Mouse (Mus musculus) frontal cortex, postnatal 14 days (tissue): ENCODE data around the gene Serinc5.
"Not testable (repeated sequence)": the region's sequence is repeated elsewhere in the genome, so short reads cannot be mapped to it uniquely, and the experiment has no call there.

ENCODE experiments used
- DNase-seq, 2 experiments: peaks; one replicate each; pipeline ENCODE4 v3.0.0; 2022; ENCODE audit warnings: low spot score in 2 of 2

The Serinc5 gene

GRCm38 (mm10) chr13:92665008-92665407 lies 54.1 kb downstream of the Serinc5 start:
- no peak for DNase-seq

GRCm38 (mm10) chr13:92668214-92668985 lies 57.5 kb downstream of the Serinc5 start:
- no peak for DNase-seq

GRCm38 (mm10) chr13:92671727-92672126 lies 60.8 kb downstream of the Serinc5 start:
- DNase-seq = no peak

- no peak for DNase-seq
Observed at GRCm38 (mm10) chr13:92674676-92675075, 63.8 kb downstream of the Serinc5 start.

- no peak for DNase-seq
Observed at GRCm38 (mm10) chr13:92675308-92675707, 64.4 kb downstream of the Serinc5 start.

- DNase-seq = no peak
Observed at GRCm38 (mm10) chr13:92675897-92676584, 65.2 kb downstream of the Serinc5 start.

- no peak for DNase-seq
Observed at GRCm38 (mm10) chr13:92677656-92678055, 66.8 kb downstream of the Serinc5 start.

GRCm38 (mm10) chr13:92679661-92680060 lies 68.8 kb downstream of the Serinc5 start:
- no peak for DNase-seq

GRCm38 (mm10) chr13:92681541-92681940 lies 70.7 kb downstream of the Serinc5 start:
- no peak for DNase-seq

GRCm38 (mm10) chr13:92682833-92683232 lies 71.9 kb downstream of the Serinc5 start:
- DNase-seq = no peak

- no peak for DNase-seq
Observed at GRCm38 (mm10) chr13:92683464-92683863, 72.6 kb downstream of the Serinc5 start.

- no peak for DNase-seq
Observed at GRCm38 (mm10) chr13:92684310-92684709, 73.4 kb downstream of the Serinc5 start.

GRCm38 (mm10) chr13:92685273-92685672 lies 74.4 kb downstream of the Serinc5 start:
- no peak for DNase-seq

- not testable (repeated sequence) for DNase-seq
Observed at GRCm38 (mm10) chr13:92687151-92687550, 76.3 kb downstream of the Serinc5 start.

GRCm38 (mm10) chr13:92689061-92689460 lies 78.2 kb downstream of the Serinc5 start:
- DNase-seq = no peak

GRCm38 (mm10) chr13:92693866-92694550 lies 83.1 kb downstream of the Serinc5 start:
- no peak for DNase-seq

- no peak for DNase-seq
Observed at GRCm38 (mm10) chr13:92696491-92696939, 85.6 kb downstream of the Serinc5 start.

GRCm38 (mm10) chr13:92697141-92697540 lies 86.2 kb downstream of the Serinc5 start:
- DNase-seq = no peak

GRCm38 (mm10) chr13:92698781-92699180 lies 87.9 kb downstream of the Serinc5 start:
- DNase-seq = no peak

- no peak for DNase-seq
Observed at GRCm38 (mm10) chr13:92699395-92699794, 88.5 kb downstream of the Serinc5 start.

- DNase-seq = no peak
Observed at GRCm38 (mm10) chr13:92702035-92702434, 91.1 kb downstream of the Serinc5 start.

GRCm38 (mm10) chr13:92703241-92704027 lies 92.5 kb downstream of the Serinc5 start:
- DNase-seq = peak; percentile 37 to 64
